Mouse (Mus musculus): ENCODE results near the gene Myo1a.
A peak's percentile ranks its signal among the peaks of the same experiment; 100 is the strongest.

Myo1a gene

DNA sequence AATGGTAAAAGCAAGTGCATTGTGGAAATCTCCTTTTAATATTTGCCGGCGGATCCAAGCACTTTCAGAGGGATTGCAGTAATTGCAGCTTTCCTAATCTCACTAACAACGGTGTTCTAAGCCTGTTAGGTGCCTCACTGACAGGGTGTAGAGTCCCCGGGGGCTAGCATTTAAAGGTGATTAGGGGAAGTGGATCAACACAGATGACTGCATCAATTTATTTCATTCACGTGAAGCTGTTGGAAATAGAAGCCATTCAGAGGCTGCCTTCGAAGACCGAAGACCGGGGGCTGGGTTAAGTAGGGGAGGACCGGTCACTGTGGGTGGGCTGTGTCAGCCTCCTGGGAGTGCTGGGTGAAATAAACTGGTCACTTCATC is 26.0 kb downstream of the Myo1a start:
- DNase-seq, result no peak

DNA sequence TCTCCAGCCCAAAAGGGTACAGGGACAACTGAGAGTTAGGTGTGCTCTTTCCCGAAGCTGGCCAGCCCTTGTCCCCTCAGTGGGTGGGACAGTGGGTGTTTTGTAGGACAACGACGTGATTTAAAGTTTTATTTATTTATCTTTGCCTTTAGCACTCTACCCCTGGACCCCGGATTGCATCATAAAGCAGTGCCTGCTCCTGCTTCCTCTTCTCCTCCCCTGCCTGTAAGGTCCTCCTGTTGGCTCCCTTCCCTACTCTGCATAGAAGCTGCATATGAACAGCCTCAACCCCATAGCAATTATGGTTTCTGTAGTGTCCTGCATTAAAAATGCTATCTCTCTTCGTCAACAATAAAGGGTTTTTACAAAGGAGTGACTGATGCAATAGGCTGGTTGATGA is 26.4 kb downstream of the Myo1a start:
- no peak for DNase-seq

- no peak for DNase-seq
Observed at GRCm38 (mm10) chr10:127734434-127734833, 29.5 kb downstream of the Myo1a start.

DNA sequence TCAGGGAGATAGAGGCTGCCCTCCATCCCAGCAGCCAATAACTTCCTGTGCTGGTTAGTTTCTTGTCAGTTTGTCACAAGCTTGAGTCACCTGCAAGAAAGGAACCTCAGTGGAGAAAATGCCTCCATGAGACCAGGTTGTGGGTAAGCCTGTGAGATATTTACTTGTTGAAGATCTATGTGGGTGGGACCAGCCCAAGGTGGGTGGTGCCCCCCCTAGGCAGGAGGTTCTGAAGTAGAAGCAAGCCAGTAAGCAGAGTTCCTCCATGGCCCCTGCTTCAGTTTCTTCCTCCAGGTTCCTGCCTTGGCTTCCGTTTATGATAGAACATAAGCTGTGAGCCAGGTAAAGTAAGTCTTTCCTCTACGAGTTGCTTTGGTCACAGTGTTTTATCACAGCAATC is 31.3 kb downstream of the Myo1a start:
- no peak for DNase-seq

DNA sequence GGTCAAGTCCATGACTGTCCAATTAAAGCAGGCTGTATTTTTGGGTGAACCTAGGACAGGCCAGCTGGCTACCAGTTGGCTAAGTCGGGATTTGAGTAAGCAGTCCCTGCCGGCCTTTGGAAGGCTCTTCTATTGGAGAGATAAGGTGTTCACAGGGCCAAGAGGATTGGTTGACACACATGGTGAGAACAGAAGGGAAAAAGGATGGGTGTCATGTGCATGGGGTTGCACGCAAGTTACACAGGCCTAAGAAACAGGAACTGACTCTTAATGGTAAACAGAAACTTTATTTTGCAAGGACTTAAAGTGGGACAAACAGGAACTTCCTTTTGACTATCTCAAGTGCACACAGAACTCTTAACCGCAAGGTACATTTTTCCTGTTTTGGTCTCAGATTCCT is 31.9 kb downstream of the Myo1a start:
- DNase-seq, result no peak

GRCm38 (mm10) chr10:127737552-127737951 is 32.6 kb downstream of the Myo1a start:
- no peak for DNase-seq

GRCm38 (mm10) chr10:127738151-127738882 is 33.3 kb downstream of the Myo1a start:
- DNase-seq, result peak; percentile 65

GRCm38 (mm10) chr10:127739083-127739660 is 34.2 kb downstream of the Myo1a start, which contains the start of gene Zbtb39:
Zbtb39 (plus strand) TSS chr10:127739538.
- peak; percentile 84 for DNase-seq

DNA sequence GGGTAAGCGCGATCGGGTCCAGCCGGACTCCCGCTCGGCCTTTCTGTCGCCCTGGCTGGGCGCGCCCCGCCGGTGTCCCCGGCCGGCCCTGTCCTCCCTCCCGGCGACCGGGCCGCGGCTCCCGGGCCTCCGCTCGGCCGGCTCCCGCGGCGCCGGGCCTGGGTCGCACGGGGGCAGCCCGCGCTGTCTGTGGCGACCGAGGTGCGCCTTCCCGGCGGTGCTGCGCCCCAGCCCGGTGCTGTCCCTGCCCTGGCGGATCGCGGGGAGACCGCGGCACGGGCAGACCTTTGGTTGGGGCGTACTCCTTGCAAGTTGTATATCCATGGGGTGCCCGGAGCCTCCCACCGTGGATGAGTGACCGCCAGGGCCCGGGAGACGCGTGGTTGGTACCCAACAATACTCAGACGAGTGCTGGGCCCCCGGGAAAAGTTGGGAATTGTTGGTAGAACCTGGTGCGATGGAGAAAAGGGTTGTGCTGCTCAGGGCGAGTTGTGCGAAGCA is 34.7 kb downstream of the Myo1a start:
- DNase-seq, result peak; percentile 71

- peak; percentile 66 for DNase-seq
Observed at GRCm38 (mm10) chr10:127744661-127745060, 39.7 kb downstream of the Myo1a start.

DNA sequence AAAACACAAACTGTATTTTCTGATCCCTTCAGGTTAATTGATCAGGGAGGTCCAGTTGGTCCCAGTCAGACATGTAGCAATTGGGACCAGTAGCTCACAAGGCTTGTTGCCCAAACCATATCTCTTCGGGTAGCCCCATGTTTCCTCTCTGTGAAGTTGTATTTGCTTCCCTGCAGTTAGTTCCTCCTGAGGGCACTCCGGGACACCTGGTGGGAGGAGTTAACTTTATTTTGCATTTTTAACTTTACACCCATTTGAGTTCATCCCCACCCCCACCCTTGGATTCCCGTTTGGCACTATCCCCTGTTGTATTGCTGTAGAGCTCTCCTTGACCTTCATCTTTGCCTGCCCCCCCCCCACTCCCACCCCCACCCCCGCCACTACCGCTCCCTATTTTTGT is 40.9 kb downstream of the Myo1a start:
- DNase-seq, result no peak

- DNase-seq, result peak; percentile 78
Observed at GRCm38 (mm10) chr10:127747254-127747653, 42.3 kb downstream of the Myo1a start.

DNA sequence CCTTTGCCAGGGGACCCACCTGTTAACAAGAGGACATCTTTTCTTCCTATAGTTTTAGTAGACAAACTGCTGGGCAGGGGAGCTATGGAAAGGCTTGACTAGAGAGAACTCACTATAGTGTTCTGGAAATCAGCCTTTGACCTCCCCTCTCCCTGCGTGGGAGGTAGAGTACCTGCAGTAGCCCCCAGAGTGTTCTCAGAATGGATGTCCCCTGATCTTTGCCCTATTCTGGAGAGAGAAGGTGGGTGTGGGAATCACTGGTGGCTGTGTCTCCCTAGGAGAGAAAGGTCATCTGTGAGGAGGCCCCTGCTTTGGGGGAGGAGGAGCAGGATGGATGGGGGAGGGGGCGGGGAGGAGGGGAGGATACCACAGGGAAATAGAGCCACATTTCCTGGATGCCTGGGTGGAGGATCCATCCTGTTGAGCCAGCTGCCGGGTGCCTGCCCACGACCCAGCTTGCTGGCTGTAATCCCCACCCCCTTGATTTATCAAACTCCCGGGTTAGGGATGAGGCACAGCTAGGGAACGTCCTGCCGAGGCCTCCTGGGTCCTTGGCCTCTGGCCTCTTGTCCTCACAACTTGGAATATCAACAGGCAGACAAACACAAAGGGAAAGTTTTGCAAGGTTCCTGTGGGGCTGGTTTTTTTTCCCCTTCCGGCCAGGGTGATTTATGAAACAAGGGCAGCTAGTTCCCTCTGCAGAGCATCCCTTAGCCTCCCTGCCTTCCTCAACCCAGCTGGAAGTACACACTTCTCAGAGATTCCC is 44.1 kb downstream of the Myo1a start:
- DNase-seq, result peak; percentile 70

- no peak for DNase-seq
Observed at GRCm38 (mm10) chr10:127750136-127750777, 45.3 kb downstream of the Myo1a start.

GRCm38 (mm10) chr10:127751548-127751947 is 46.6 kb downstream of the Myo1a start, which contains the start of gene Gpr182:
Gpr182 (minus strand) TSS chr10:127751732.
- peak; percentile 46 for DNase-seq

DNA sequence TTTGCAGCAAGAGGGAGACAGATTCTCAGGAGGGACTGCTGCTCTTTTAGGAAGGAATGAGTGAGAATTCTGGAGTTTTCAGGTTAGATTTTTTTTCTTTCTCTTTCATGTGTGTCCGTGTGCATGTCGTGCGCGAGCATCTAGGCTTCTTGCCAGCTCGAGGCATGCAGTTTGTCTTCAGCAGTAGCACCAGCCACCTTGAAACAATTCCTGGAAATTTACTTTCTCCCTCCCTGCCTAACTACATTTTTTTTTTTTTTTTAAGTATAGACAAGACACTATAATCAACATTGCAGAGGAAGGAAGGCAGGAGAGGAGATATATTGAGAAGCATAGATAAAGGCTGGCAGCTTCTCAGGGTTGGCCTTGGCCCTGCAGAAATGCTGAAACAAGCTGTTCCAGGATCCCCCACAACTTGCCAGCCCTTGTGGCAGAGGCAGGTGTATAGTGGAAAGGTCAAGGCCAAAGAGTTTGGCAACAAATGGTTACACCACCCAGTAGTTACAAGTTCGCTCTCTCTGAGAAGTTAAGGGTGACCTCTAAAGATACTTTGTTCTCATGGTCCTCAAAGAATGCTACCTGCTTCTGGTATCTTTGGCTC is 49.7 kb downstream of the Myo1a start:
- DNase-seq, result peak; percentile 41

GRCm38 (mm10) chr10:127755246-127755645 is 50.3 kb downstream of the Myo1a start:
- no peak for DNase-seq

- peak; percentile 18 for DNase-seq
Observed at GRCm38 (mm10) chr10:127755770-127756468, 50.9 kb downstream of the Myo1a start.

DNA sequence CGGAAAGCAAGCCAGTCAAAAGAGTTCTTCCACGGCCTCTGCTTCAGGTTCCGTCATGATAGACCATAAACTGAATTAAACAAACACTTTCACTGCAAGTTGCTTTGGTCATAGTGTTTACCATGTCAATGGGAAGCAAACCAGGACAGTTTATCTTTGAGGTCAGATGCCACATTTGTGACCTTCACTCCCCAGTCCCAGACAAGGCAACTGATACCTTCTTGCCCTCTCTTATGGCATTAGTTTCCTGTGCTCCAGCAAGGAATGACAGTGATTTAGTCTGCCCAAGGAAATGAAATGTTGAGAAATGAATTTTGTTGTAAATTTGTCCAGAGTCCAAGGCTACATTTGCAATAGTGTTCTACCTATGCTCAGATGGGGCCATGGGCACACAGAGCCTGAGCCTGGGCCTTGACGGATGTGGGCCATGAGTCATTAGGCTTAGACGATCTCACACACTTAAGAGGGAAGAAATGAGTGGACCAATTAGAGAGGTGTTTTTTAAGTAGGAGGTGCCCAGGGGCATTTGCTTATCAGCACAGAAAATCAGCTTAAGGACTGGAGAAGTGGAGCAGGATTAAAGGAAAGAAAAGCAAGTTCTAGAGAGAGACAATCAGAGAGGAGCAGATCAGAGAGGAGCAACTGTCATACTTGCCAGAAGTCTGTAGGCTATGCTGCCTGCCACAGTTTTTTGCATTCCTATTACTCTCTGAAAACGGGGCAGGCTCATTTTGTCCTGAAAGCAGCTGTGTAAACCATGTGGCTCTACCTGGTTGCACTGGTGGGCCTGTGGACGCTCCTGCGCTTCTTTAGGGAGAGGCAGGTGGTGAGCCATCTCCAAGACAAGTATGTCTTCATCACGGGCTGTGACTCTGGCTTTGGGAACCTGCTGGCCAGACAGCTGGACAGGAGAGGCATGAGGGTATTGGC is 54.5 kb downstream of the Myo1a start, which contains the start of the genes Rdh1 and Rdh16f1:
Rdh1 (plus strand) TSS at position 541 of the 930 bp plus-strand sequence.
Rdh16f1 (plus strand) TSS at position 607 of the 930 bp plus-strand sequence.
- peak; percentile 1 for DNase-seq

GRCm38 (mm10) chr10:127762926-127763325 is 58.0 kb downstream of the Myo1a start:
- DNase-seq, result peak; percentile 1

Data from kidney, adult 18-20 months (tissue).